Mouse (Mus musculus): ENCODE data around the gene Dnah8. TPM values are rescaled to one million over a fixed set of nuclear protein-coding genes. Genes with fewer than 3 reads are reported as not detected.

The Dnah8 gene
- total RNA-seq, 2 experiments from 2014 or later, result 1.2 TPM

GRCm38 (mm10) chr17:30860606-30861005, 236.5 kb downstream of the Dnah8 start:
- no peak for DNase-seq (ENCODE audit: low spot score in 2 of 2)

GRCm38 (mm10) chr17:30866281-30866680, 242.1 kb downstream of the Dnah8 start:
- no peak for DNase-seq (ENCODE audit: low spot score in 2 of 2)

GRCm38 (mm10) chr17:30866966-30867365, 242.8 kb downstream of the Dnah8 start:
- DNase-seq (ENCODE audit: low spot score in 2 of 2), result no peak

- no peak for DNase-seq (ENCODE audit: low spot score in 2 of 2)
Measured at GRCm38 (mm10) chr17:30871040-30871439, 246.9 kb downstream of the Dnah8 start.

GRCm38 (mm10) chr17:30874276-30874675, 250.1 kb downstream of the Dnah8 start:
- no peak for DNase-seq (ENCODE audit: low spot score in 2 of 2)

- DNase-seq (ENCODE audit: low spot score in 2 of 2), result no peak
Measured at GRCm38 (mm10) chr17:30877456-30877855, 253.3 kb downstream of the Dnah8 start.

- DNase-seq (ENCODE audit: low spot score in 2 of 2), result no peak
Measured at GRCm38 (mm10) chr17:30878626-30879025, 254.5 kb downstream of the Dnah8 start.

GRCm38 (mm10) chr17:30880391-30880790, 256.2 kb downstream of the Dnah8 start:
- DNase-seq (ENCODE audit: low spot score in 2 of 2), result no peak

- DNase-seq (ENCODE audit: low spot score in 2 of 2), result no peak
Measured at GRCm38 (mm10) chr17:30881001-30881400, 256.8 kb downstream of the Dnah8 start.

GRCm38 (mm10) chr17:30882206-30882605, 258.1 kb downstream of the Dnah8 start:
- DNase-seq (ENCODE audit: low spot score in 2 of 2), result no peak

- DNase-seq (ENCODE audit: low spot score in 2 of 2), result no peak
Measured at GRCm38 (mm10) chr17:30883534-30883933, 259.4 kb downstream of the Dnah8 start.

- DNase-seq (ENCODE audit: low spot score in 2 of 2), result no peak
Measured at GRCm38 (mm10) chr17:30892086-30892485, 267.9 kb downstream of the Dnah8 start.

GRCm38 (mm10) chr17:30892730-30893129, 268.6 kb downstream of the Dnah8 start:
- DNase-seq (ENCODE audit: low spot score in 2 of 2), result no peak

- no peak for DNase-seq (ENCODE audit: low spot score in 2 of 2)
Measured at GRCm38 (mm10) chr17:30897075-30897474, 272.9 kb downstream of the Dnah8 start.

- no peak for DNase-seq (ENCODE audit: low spot score in 2 of 2)
Measured at GRCm38 (mm10) chr17:30901627-30902026, 277.5 kb downstream of the Dnah8 start, which contains the start of gene Glp1r. Glp1r (plus strand) TSS chr17:30901817.

GRCm38 (mm10) chr17:30904096-30904495, 279.9 kb downstream of the Dnah8 start:
- no peak for DNase-seq (ENCODE audit: low spot score in 2 of 2)

- no peak for DNase-seq (ENCODE audit: low spot score in 2 of 2)
Measured at GRCm38 (mm10) chr17:30907577-30907976, 283.4 kb downstream of the Dnah8 start.

- DNase-seq (ENCODE audit: low spot score in 2 of 2), result no peak
Measured at GRCm38 (mm10) chr17:30910866-30911731, 286.9 kb downstream of the Dnah8 start.

- no peak for DNase-seq (ENCODE audit: low spot score in 2 of 2)
Measured at GRCm38 (mm10) chr17:30911732-30912088, 287.6 kb downstream of the Dnah8 start.

GRCm38 (mm10) chr17:30912536-30912935, 288.4 kb downstream of the Dnah8 start:
- no peak for DNase-seq (ENCODE audit: low spot score in 2 of 2)

GRCm38 (mm10) chr17:30914264-30914663, 290.1 kb downstream of the Dnah8 start:
- DNase-seq (ENCODE audit: low spot score in 2 of 2), result no peak

GRCm38 (mm10) chr17:30923566-30923965, 299.4 kb downstream of the Dnah8 start:
- no peak for DNase-seq (ENCODE audit: low spot score in 2 of 2)

Data from gastrocnemius, postnatal 4 days (tissue).